Mouse (Mus musculus) embryonic facial prominence, embryonic 11.5 days (tissue): Measurements from ENCODE around the gene Shisa5. TPM values are rescaled to one million over a fixed set of nuclear protein-coding genes. Genes with fewer than 3 reads are reported as not detected.
A peak's percentile ranks its signal among the peaks of the same experiment; 100 is the strongest.

Source experiments
- ATAC-seq: fragments of 200-750 bp; cut with Nextera tagmentation; replicated peaks from 2 replicates; pipeline ENCODE4 v1.8.0; 2017; ENCODE audit warnings: low read depth; ENCODE audit not compliant: insufficient number of reproducible peaks, low FRiP score, low TSS enrichment
- DNase-seq: peaks from one replicate; pipeline ENCODE4 v3.0.0-alpha.2; 2015; ENCODE audit warnings: low spot score
- H3K27ac ChIP-seq: fragments of 300-500 bp; sonication (generic); replicated peaks from 2 replicates; pipeline ENCODE4 v1.5.1; 2014; ENCODE audit warnings: mild to moderate bottlenecking, low read depth, low read length, control low read depth
- H3K27me3 ChIP-seq: fragments of 300-500 bp; sonication (generic); 2 replicates; pipeline ENCODE4 v1.6.1; 2014; ENCODE audit warnings: mild to moderate bottlenecking, low read length, moderate library complexity, mixed read lengths; ENCODE audit not compliant: control insufficient read depth, insufficient read depth
- H3K36me3 ChIP-seq: fragments of 300-500 bp; sonication (generic); replicated peaks from 2 replicates; pipeline ENCODE4 v1.6.1; 2014; ENCODE audit warnings: low read depth, mild to moderate bottlenecking, low read length, moderate library complexity, mixed read lengths; ENCODE audit not compliant: control insufficient read depth, insufficient read depth
- H3K4me1 ChIP-seq: fragments of 300-500 bp; sonication (generic); 2 replicates; pipeline ENCODE4 v1.6.1; 2014; ENCODE audit warnings: low read length, mixed read lengths; ENCODE audit not compliant: control insufficient read depth, insufficient read depth
- H3K4me2 ChIP-seq: fragments of 300-500 bp; sonication (generic); 2 replicates; pipeline ENCODE4 v1.6.1; 2014; ENCODE audit warnings: low read depth, mild to moderate bottlenecking, control low read depth, low read length, moderate library complexity
- H3K4me3 ChIP-seq: fragments of 300-500 bp; sonication (generic); 2 replicates; pipeline ENCODE4 v1.5.1; 2014; ENCODE audit warnings: low read depth, low read length, control low read depth
- H3K9ac ChIP-seq: fragments of 300-500 bp; sonication (generic); replicated peaks from 2 replicates; pipeline ENCODE4 v1.6.1; 2014; ENCODE audit warnings: mild to moderate bottlenecking, control low read depth, low read length
- H3K9me3 ChIP-seq: fragments of 300-500 bp; sonication (generic); replicated peaks from 2 replicates; pipeline ENCODE4 v1.6.1; 2016; ENCODE audit warnings: mild to moderate bottlenecking, low read length, inconsistent platforms, mixed read lengths; ENCODE audit not compliant: control insufficient read depth
- WGBS: fragments of 180-500 bp; shearing (Covaris S2); extraction: QIAGEN DNeasy Blood & Tissue Kit; methylation state at CpG from one replicate; pipeline ENCODE4 v1.1.7; 2014; 5-methylcytosine and 5-hydroxymethylcytosine counted together
- polyA plus RNA-seq: library from polyadenylated mRNA; unstranded; fragments of >200 nt; fragmentation: Nextera tagmentation; extraction: Ambion mirVana; gene quantifications from 2 replicates; pipeline ENCODE4 v1.2.1, GENCODE M21; 2014

The Shisa5 gene
- polyA plus RNA-seq, 1 experiment from 2014 or later: 33.2 TPM

GRCm38 (mm10) chr9:108998287-108999166 lies 39.8 kb upstream of the Shisa5 start:
- 85% methylated on average over 19 of the region's 19 CpGs for WGBS
- Histone ChIP-seq H3K36me3 (no peaks in the 10 kb centered on the region), H3K27ac (no peak overlapping the region), H3K4me3 (no peak overlapping the region), H3K27me3 (no peaks in the 10 kb centered on the region), H3K9me3 (no peaks in the 10 kb centered on the region), H3K4me2 (no peak overlapping the region), H3K9ac (no peak overlapping the region), H3K4me1 (no peaks in the 10 kb centered on the region)
- no peak for ATAC-seq
- DNase-seq: no peak

- Histone ChIP-seq H3K4me2 (no peak overlapping the region), H3K9me3 (no peaks in the 10 kb centered on the region), H3K9ac (no peak overlapping the region), H3K4me1 (no peaks in the 10 kb centered on the region), H3K27me3 (no peaks in the 10 kb centered on the region), H3K36me3 (no peaks in the 10 kb centered on the region), H3K27ac (no peak overlapping the region), H3K4me3 (no peak overlapping the region)
- WGBS: 82% methylated on average over 4 of the region's 4 CpGs
- DNase-seq: no peak
- no peak for ATAC-seq
These were observed 39.2 kb upstream of the Shisa5 start for GRCm38 (mm10) chr9:108999167-108999526.

GRCm38 (mm10) chr9:109000726-109001125 lies 37.6 kb upstream of the Shisa5 start:
- WGBS: 13% methylated on average over 3 of the region's 3 CpGs
- ATAC-seq: peak; percentile 40

GRCm38 (mm10) chr9:109003201-109003600 lies 35.2 kb upstream of the Shisa5 start:
- Histone ChIP-seq H3K4me3 (no peak overlapping the region), H3K9ac (no peak overlapping the region), H3K4me1 (no peaks in the 10 kb centered on the region), H3K9me3 (no peaks in the 10 kb centered on the region), H3K36me3 (no peaks in the 10 kb centered on the region), H3K4me2 (no peak overlapping the region), H3K27me3 (no peaks in the 10 kb centered on the region), H3K27ac (no peak overlapping the region)
- peak; percentile 73 for DNase-seq
- ATAC-seq: no peak
- WGBS: 53% methylated on average over 2 of the region's 2 CpGs

More at GRCm38 (mm10) chr9:109000726-109001125, 37.6 kb upstream of the Shisa5 start:
- H3K9ac ChIP-seq: no peak overlapping the region
- no peaks in the 10 kb centered on the region for H3K36me3 ChIP-seq
- no peak overlapping the region for H3K4me3 ChIP-seq
- no peak overlapping the region for H3K27ac ChIP-seq
- H3K4me2 ChIP-seq: no peak overlapping the region
- peak; percentile 79 for DNase-seq
- H3K4me1 ChIP-seq: no peaks in the 10 kb centered on the region
- H3K27me3 ChIP-seq: no peaks in the 10 kb centered on the region
- H3K9me3 ChIP-seq: no peaks in the 10 kb centered on the region

- H3K27me3 ChIP-seq: no peaks in the 10 kb centered on the region
- no peaks in the 10 kb centered on the region for H3K4me1 ChIP-seq
- no peaks in the 10 kb centered on the region for H3K36me3 ChIP-seq
- no peak overlapping the region for H3K4me3 ChIP-seq
- no peaks in the 10 kb centered on the region for H3K9me3 ChIP-seq
- DNase-seq (no peak), ATAC-seq (no peak)
- H3K27ac ChIP-seq: no peak overlapping the region
- H3K9ac ChIP-seq: no peak overlapping the region
- 76% methylated on average over 21 of the region's 21 CpGs for WGBS
- no peak overlapping the region for H3K4me2 ChIP-seq
These were observed 31.2 kb upstream of the Shisa5 start for GRCm38 (mm10) chr9:109007025-109007780.

- DNase-seq (no peak), ATAC-seq (no peak)
- H3K36me3 ChIP-seq: no peaks in the 10 kb centered on the region
- no peak overlapping the region for H3K4me2 ChIP-seq
- H3K4me1 ChIP-seq: no peaks in the 10 kb centered on the region
- H3K9ac ChIP-seq: no peak overlapping the region
- H3K9me3 ChIP-seq: no peaks in the 10 kb centered on the region
- WGBS: 84% methylated on average over 9 of the region's 9 CpGs
- no peak overlapping the region for H3K27ac ChIP-seq
- no peak overlapping the region for H3K4me3 ChIP-seq
- no peaks in the 10 kb centered on the region for H3K27me3 ChIP-seq
These were observed 30.3 kb upstream of the Shisa5 start for GRCm38 (mm10) chr9:109008081-109008480.

- WGBS: 72% methylated on average over 9 of the region's 10 CpGs
These were observed 29.2 kb upstream of the Shisa5 start for GRCm38 (mm10) chr9:109008994-109009635.

More at GRCm38 (mm10) chr9:109008994-109009635, 29.2 kb upstream of the Shisa5 start:
- no peaks in the 10 kb centered on the region for H3K9me3 ChIP-seq
- ATAC-seq: no peak; the same call in 1 of the 2 replicates
- no peak overlapping the region for H3K9ac ChIP-seq
- H3K27me3 ChIP-seq: no peaks in the 10 kb centered on the region
- no peak for DNase-seq
- H3K4me2 ChIP-seq: no peak overlapping the region
- H3K4me3 ChIP-seq: no peak overlapping the region
- H3K36me3 ChIP-seq: no peaks in the 10 kb centered on the region
- no peak overlapping the region for H3K27ac ChIP-seq
- no peaks in the 10 kb centered on the region for H3K4me1 ChIP-seq
